Mouse (Mus musculus) testis, adult 2 months (tissue): ENCODE data around the gene Kif1b. TPM values are rescaled to one million over a fixed set of nuclear protein-coding genes. Genes with fewer than 3 reads are reported as not detected.

Experiments
- H3K27ac ChIP-seq: fragments of 200-500 bp; 2 replicates; pipeline ENCODE4 v1.5.1; 2012; ENCODE audit warnings: low read depth, low read length; ENCODE audit not compliant: control insufficient read depth, insufficient read depth
- H3K27me3 ChIP-seq: fragments of 200-500 bp; 2 replicates; pipeline ENCODE4 v1.6.1; 2012; ENCODE audit warnings: mild to moderate bottlenecking, low read length, moderate library complexity; ENCODE audit not compliant: control insufficient read depth, insufficient read depth
- H3K36me3 ChIP-seq: fragments of 200-500 bp; 2 replicates; pipeline ENCODE4 v1.6.1; 2012; ENCODE audit warnings: mild to moderate bottlenecking, low read length; ENCODE audit not compliant: control insufficient read depth, insufficient read depth
- H3K4me1 ChIP-seq: fragments of 200-500 bp; 2 replicates; pipeline ENCODE4 v1.6.1; 2012; ENCODE audit warnings: low read length; ENCODE audit not compliant: control insufficient read depth, insufficient read depth
- H3K4me3 ChIP-seq: fragments of 200-500 bp; 2 replicates; pipeline ENCODE4 v1.5.1; 2012; ENCODE audit warnings: low read depth, mild to moderate bottlenecking, low read length, moderate library complexity, mixed read lengths; ENCODE audit not compliant: control insufficient read depth
- CTCF ChIP-seq: fragments of 200-500 bp; IDR thresholded peaks from 2 replicates; pipeline ENCODE4 v1.5.1; 2012; ENCODE audit warnings: low read depth, mild to moderate bottlenecking, inconsistent platforms, low read length, moderate library complexity; ENCODE audit not compliant: control insufficient read depth, insufficient read depth, insufficient replicate concordance
- POLR2A ChIP-seq: fragments of 200-500 bp; IDR thresholded peaks from 2 replicates; pipeline ENCODE4 v1.6.1; 2012; ENCODE audit warnings: low read depth, mild to moderate bottlenecking, inconsistent platforms, low read length, moderate library complexity; ENCODE audit not compliant: control insufficient read depth
- polyA plus RNA-seq: library from polyadenylated mRNA; depleted of rRNA; stranded (reverse); fragments of >200 nt; gene quantifications from 2 replicates; pipeline ENCODE4 v1.2.3, GENCODE M21; 2012

Gene Kif1b
- polyA plus RNA-seq, 1 experiment = 25.9 TPM

DNA sequence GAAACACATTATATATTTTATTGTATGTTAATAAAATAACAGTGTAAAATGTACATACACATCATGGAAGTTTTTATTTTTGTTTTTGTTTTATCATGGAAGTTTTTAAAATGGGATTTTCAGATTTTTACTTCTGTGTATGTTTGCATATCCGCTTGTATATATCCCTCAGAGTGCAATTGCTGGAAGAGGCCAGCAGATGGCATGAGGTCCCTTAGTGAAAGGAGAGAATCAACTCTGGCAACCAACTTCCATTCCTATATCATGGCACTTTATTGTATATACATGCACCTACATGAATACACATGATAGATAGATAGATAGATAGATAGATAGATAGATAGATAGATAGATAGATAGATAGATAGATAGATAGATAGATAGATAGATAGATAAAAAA, 34.4 kb downstream of the Kif1b start:
- H3K4me1 ChIP-seq = no peaks in the 10 kb centered on the region
- no peak overlapping the region for H3K27ac ChIP-seq
- H3K27me3 ChIP-seq = no peaks in the 10 kb centered on the region
- H3K36me3 ChIP-seq = no peaks in the 10 kb centered on the region
- TF ChIP-seq CTCF = no peak
- no peak for TF ChIP-seq POLR2A
- H3K4me3 ChIP-seq = no peak overlapping the region

- H3K4me3 ChIP-seq = no peak overlapping the region
- no peaks in the 10 kb centered on the region; the same call in 1 of the 2 replicates for H3K36me3 ChIP-seq
- no peaks in the 10 kb centered on the region for H3K4me1 ChIP-seq
- no peak overlapping the region for H3K27ac ChIP-seq
- no peaks in the 10 kb centered on the region for H3K27me3 ChIP-seq
- no peak for TF ChIP-seq CTCF
- no peak for TF ChIP-seq POLR2A
These were observed 37.0 kb downstream of the Kif1b start for GRCm38 (mm10) chr4:149270541-149270940.

DNA sequence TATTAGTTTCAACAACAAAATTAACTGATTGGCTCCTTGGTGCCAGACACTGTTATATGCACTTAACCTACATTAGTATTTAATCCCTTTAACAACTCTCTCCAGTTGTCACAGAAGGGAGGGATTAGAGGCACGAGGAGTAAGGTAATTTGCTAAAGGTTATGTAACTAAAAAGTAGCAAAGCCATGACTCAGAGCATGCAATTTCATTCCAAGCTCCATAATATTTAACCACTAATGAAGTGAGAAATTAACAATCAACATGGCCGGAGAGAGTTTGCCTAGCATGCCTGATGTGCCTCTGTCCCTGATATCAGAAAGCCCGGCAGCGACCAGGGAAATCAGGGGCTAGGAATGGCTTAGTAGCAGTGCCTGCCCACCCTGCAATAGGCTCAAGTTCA, 38.5 kb downstream of the Kif1b start:
- no peak overlapping the region for H3K27ac ChIP-seq
- H3K36me3 ChIP-seq = no peaks in the 10 kb centered on the region; the same call in 1 of the 2 replicates
- no peaks in the 10 kb centered on the region for H3K27me3 ChIP-seq
- TF ChIP-seq CTCF = no peak
- TF ChIP-seq POLR2A = no peak
- H3K4me3 ChIP-seq = no peak overlapping the region
- H3K4me1 ChIP-seq = no peaks in the 10 kb centered on the region

DNA sequence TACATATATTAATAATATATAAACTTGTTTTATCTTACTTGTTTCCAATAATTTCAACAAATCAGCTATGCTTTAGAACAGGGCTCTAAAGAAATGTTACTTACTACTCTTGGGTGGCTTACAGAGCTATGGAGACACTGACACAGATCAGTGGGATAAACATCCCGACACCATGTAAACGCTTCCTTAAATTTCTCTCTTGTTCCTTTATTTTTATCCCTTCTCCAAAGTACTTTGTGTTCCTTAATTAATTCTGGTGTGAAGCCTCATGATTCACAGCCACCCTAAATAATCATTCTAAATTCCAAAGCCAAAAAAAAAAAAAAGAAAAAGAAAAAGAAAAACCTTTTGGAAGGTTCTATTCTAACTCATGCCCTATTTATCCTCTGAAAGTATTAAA, 42.6 kb downstream of the Kif1b start:
- Histone ChIP-seq H3K4me1 (no peaks in the 10 kb centered on the region), H3K4me3 (no peak overlapping the region), H3K27ac (no peak overlapping the region), H3K27me3 (no peaks in the 10 kb centered on the region), H3K36me3 (no peaks in the 10 kb centered on the region; the same call in 1 of the 2 replicates)
- TF ChIP-seq POLR2A (no peak), CTCF (no peak)

DNA sequence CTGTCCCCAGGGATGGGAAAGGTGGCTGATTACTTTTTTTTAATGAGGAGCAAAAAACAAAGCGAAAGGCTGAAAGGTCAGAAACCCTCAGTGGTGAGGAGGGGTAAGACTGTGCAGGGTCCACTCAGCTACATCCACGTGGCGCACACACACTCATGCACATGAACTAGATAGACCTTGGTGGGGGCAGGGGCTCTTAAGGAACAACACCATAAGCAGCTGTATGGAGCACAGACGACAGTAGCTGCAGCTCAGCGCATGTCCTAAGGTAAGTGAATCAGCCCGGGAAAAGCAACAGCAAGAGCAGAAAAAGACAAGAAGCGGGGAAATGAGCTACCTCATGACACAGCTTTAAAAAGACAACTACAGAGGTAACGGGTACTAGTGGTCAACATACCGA, 44.3 kb downstream of the Kif1b start:
- H3K36me3 ChIP-seq = no peaks in the 10 kb centered on the region; the same call in 1 of the 2 replicates
- H3K27ac ChIP-seq = no peak overlapping the region

DNA sequence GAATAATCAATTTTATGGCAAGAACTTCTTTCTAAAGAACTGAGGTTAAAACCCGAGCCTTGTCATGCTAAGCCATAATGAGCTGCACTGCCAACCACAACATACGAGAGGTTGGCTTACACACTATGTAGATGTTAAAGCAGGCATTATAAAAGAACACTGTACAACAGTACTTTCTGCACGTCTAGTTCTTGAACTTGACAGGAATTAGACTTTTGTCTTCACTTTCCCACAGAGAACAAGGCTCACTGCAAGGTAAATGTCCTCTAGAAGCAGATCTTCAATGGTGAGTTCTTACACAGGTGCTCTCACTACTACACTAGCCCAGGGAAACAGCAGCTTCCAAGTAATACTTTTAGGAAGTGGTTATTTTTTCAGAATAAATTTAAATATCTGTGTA, 46.0 kb downstream of the Kif1b start:
- Histone ChIP-seq H3K27ac (no peak overlapping the region), H3K36me3 (peaks cover 1% of the 10 kb centered on the region; the same call in 1 of the 2 replicates), H3K4me1 (no peaks in the 10 kb centered on the region), H3K4me3 (no peak overlapping the region), H3K27me3 (no peaks in the 10 kb centered on the region)
- TF ChIP-seq POLR2A = no peak
- no peak for TF ChIP-seq CTCF

More for the DNA sequence above, 44.3 kb downstream of the Kif1b start:
- no peak overlapping the region for H3K4me3 ChIP-seq
- H3K27me3 ChIP-seq = no peaks in the 10 kb centered on the region
- no peaks in the 10 kb centered on the region for H3K4me1 ChIP-seq
- TF ChIP-seq POLR2A = no peak
- no peak for TF ChIP-seq CTCF

DNA sequence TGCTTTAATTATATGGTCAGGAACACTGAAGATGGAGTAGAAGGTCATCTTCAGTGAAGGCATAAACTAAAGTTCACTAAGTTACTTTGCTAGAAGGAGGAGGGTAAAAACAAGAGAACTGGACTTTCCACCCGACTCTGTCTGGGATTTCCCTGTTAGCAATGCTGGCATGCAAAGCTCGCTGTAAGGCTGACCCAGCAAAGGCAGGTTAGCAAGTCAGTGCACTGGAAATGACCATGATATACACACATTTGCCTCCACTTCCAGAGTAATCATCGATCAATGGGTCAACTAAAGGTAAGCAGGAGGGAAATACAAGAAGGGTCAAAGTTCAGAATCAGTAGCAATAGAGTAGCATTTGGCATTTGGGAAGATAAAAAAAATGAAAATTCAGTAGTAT, 46.6 kb downstream of the Kif1b start:
- Histone ChIP-seq H3K27ac (no peak overlapping the region), H3K4me1 (no peaks in the 10 kb centered on the region), H3K27me3 (no peaks in the 10 kb centered on the region), H3K4me3 (no peak overlapping the region), H3K36me3 (peaks cover 1% of the 10 kb centered on the region; the same call in 1 of the 2 replicates)
- TF ChIP-seq POLR2A (no peak), CTCF (no peak)

DNA sequence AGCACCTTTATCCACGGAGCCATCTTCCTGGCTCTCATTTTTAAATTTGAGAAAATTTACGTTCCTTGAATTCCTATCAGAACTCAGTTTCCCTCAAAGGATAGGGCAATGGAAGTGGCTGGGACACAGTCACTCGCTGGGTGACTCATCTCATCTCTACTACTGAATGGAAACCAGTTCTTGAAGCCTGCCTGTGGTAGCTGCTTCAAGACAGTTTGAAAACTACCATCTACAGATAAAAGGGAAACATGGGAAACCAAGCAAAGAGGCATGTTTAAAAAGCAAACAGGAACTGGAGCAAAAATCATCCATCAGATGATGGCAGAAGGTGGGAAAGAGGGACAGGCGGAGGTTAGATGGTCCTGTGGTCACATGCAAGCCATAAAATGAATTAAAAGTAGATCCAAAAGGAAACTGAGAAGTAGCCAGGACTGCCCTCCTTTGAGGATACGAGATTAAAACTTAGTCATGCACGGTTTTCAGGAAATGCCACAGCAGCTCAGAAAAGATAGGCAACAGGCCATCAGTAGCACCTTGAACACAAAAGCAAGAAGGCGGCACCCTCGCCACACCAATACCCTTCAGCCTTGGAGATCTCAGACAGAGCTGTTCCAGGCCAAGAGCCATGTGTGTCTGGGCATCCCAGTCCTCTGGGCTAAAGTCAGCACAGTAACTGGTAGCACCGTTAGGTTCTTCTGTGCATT, 48.0 kb downstream of the Kif1b start:
- Histone ChIP-seq H3K27me3 (no peaks in the 10 kb centered on the region), H3K27ac (no peak overlapping the region), H3K36me3 (peaks cover 1% of the 10 kb centered on the region; the same call in 1 of the 2 replicates), H3K4me3 (no peak overlapping the region), H3K4me1 (no peaks in the 10 kb centered on the region)
- TF ChIP-seq POLR2A (no peak), CTCF (no peak)
